Mouse (Mus musculus): ENCODE data around the gene Pex11g. TPM values are rescaled to one million over a fixed set of nuclear protein-coding genes. Genes with fewer than 3 reads are reported as not detected.

Gene Pex11g
- polyA plus RNA-seq, 1 experiment: 0.45 TPM

- TF ChIP-seq GATA1 (IDR thresholded peaks at IDR 0.05; ENCODE audit: low read length): no peak
Observed at GRCm38 (mm10) chr8:3493845-3494208, 26.3 kb upstream of the Pex11g start.

GRCm38 (mm10) chr8:3492901-3493844 is 25.7 kb upstream of the Pex11g start, which contains the start of gene Zfp358:
Gene Zfp358 (plus strand): TSS chr8:3493138.
- TF ChIP-seq GATA1 (IDR thresholded peaks at IDR 0.05; ENCODE audit: low read length): no peak

GRCm38 (mm10) chr8:3485192-3485591 is 17.7 kb upstream of the Pex11g start:
- TF ChIP-seq GATA1 (IDR thresholded peaks at IDR 0.05; ENCODE audit: low read length): no peak

- no peak for TF ChIP-seq GATA1 (IDR thresholded peaks at IDR 0.05; ENCODE audit: low read length)
Observed at GRCm38 (mm10) chr8:3483546-3483945, 16.1 kb upstream of the Pex11g start.

GRCm38 (mm10) chr8:3482240-3482740 is 14.8 kb upstream of the Pex11g start:
- no peak for TF ChIP-seq GATA1 (IDR thresholded peaks at IDR 0.05; ENCODE audit: low read length)

GRCm38 (mm10) chr8:3481605-3482004 is 14.1 kb upstream of the Pex11g start:
- TF ChIP-seq GATA1 (IDR thresholded peaks at IDR 0.05; ENCODE audit: low read length): no peak

GRCm38 (mm10) chr8:3480221-3480785 is 12.8 kb upstream of the Pex11g start:
- no peak for TF ChIP-seq GATA1 (IDR thresholded peaks at IDR 0.05; ENCODE audit: low read length)

- no peak for TF ChIP-seq GATA1 (IDR thresholded peaks at IDR 0.05; ENCODE audit: low read length)
Observed at GRCm38 (mm10) chr8:3475715-3476429, 8.4 kb upstream of the Pex11g start.

- TF ChIP-seq GATA1 (IDR thresholded peaks at IDR 0.05; ENCODE audit: low read length): no peak
Observed at GRCm38 (mm10) chr8:3470562-3470961, 3.1 kb upstream of the Pex11g start, which contains the start of gene Tex45. Gene Tex45 (plus strand): TSS chr8:3470862.

GRCm38 (mm10) chr8:3468838-3469237 is 1.4 kb upstream of the Pex11g start:
- TF ChIP-seq GATA1 (IDR thresholded peaks at IDR 0.05; ENCODE audit: low read length): no peak

- no peak for TF ChIP-seq GATA1 (IDR thresholded peaks at IDR 0.05; ENCODE audit: low read length)
Observed at GRCm38 (mm10) chr8:3467886-3468545, 536 bp upstream of the Pex11g start.

- no peak for TF ChIP-seq GATA1 (IDR thresholded peaks at IDR 0.05; ENCODE audit: low read length)
Observed at GRCm38 (mm10) chr8:3464309-3464708, 3.2 kb downstream of the Pex11g start.

- no peak for TF ChIP-seq GATA1 (IDR thresholded peaks at IDR 0.05; ENCODE audit: low read length)
Observed at GRCm38 (mm10) chr8:3463248-3463647, 4.2 kb downstream of the Pex11g start.

GRCm38 (mm10) chr8:3451992-3452391 is 15.5 kb downstream of the Pex11g start:
- no peak for TF ChIP-seq GATA1 (IDR thresholded peaks at IDR 0.05; ENCODE audit: low read length)

GRCm38 (mm10) chr8:3450670-3451069 is 16.8 kb downstream of the Pex11g start:
- no peak for TF ChIP-seq GATA1 (IDR thresholded peaks at IDR 0.05; ENCODE audit: low read length)

Data from G1E-ER4 (cell line).